Mouse (Mus musculus): ENCODE measurements around the gene Ncl. TPM values are rescaled to one million over a fixed set of nuclear protein-coding genes. Genes with fewer than 3 reads are reported as not detected.

Gene Ncl
- polyA plus RNA-seq, 1 experiment from 2014 or later, result 219 TPM

Small RNA genes lying within 50 kb of the gene (microRNA-seq; reads per million reads assigned to microRNA genes)
- gene mmu-mir-3535, result 19.5 reads per million, percentile 30 among the genes with 10 or more reads in this experiment

Other genes with a start within 250 kb of the Ncl start
- 0.32 and 0.44 TPM in 2 replicates for gene Htr2b, start 247.4 kb downstream of the Ncl start, polyA plus RNA-seq (2015; fragmentation: Nextera tagmentation; extraction: Ambion mirVana)
- gene Gm21972, start 225.8 kb downstream of the Ncl start, polyA plus RNA-seq (2015; fragmentation: Nextera tagmentation; extraction: Ambion mirVana), result 0.48 and 0.60 TPM in 2 replicates
- 31.9 and 34.7 TPM in 2 replicates for gene Armc9, start 204.6 kb downstream of the Ncl start, polyA plus RNA-seq (2015; fragmentation: Nextera tagmentation; extraction: Ambion mirVana)
- 3.7 and 5.0 TPM in 2 replicates for gene B3gnt7, start 56.6 kb downstream of the Ncl start, polyA plus RNA-seq (2015; fragmentation: Nextera tagmentation; extraction: Ambion mirVana)
- gene Nmur1, start 66.8 kb upstream of the Ncl start, polyA plus RNA-seq (2015; fragmentation: Nextera tagmentation; extraction: Ambion mirVana), result not detected in 2 replicates
- not detected in 2 replicates for gene Tex44, start 66.9 kb upstream of the Ncl start, polyA plus RNA-seq (2015; fragmentation: Nextera tagmentation; extraction: Ambion mirVana)
- 2,123 and 2,193 TPM in 2 replicates for gene Ptma, start 167.3 kb upstream of the Ncl start, polyA plus RNA-seq (2015; fragmentation: Nextera tagmentation; extraction: Ambion mirVana)
- 92.7 and 97.5 TPM in 2 replicates for gene Pde6d, start 223.2 kb upstream of the Ncl start, polyA plus RNA-seq (2015; fragmentation: Nextera tagmentation; extraction: Ambion mirVana)
- gene Cops7b, start 223.5 kb upstream of the Ncl start, polyA plus RNA-seq (2015; fragmentation: Nextera tagmentation; extraction: Ambion mirVana), result 62.8 and 65.0 TPM in 2 replicates

Data from hindbrain, embryonic 13.5 days (tissue).